Mouse (Mus musculus) liver, embryonic 11.5 days (tissue): ENCODE results near the gene Tuba3a. TPM values are rescaled to one million over a fixed set of nuclear protein-coding genes. Genes with fewer than 3 reads are reported as not detected.
"Not testable (repeated sequence)": the region's sequence is repeated elsewhere in the genome, so short reads cannot be mapped to it uniquely, and the experiment has no call there.

ENCODE experiments used
- ATAC-seq: fragments of 200-750 bp; cut with Nextera tagmentation; replicated peaks from 2 replicates; pipeline ENCODE4 v1.8.0; 2017; ENCODE audit warnings: moderate number of reproducible peaks, mild to moderate bottlenecking, moderate TSS enrichment, moderate library complexity; ENCODE audit not compliant: low FRiP score
- DNase-seq: peaks from one replicate; pipeline ENCODE4 v3.0.0-alpha.2; 2017; ENCODE audit warnings: low spot score
- H3K27ac ChIP-seq: fragments of 300-500 bp; sonication (generic); 2 replicates; pipeline ENCODE4 v1.5.1; 2014; ENCODE audit warnings: mild to moderate bottlenecking, low read depth, low read length, control low read depth
- H3K27me3 ChIP-seq: fragments of 300-500 bp; sonication (generic); replicated peaks from 2 replicates; pipeline ENCODE4 v1.6.1; 2014; ENCODE audit warnings: low read length, mixed read lengths; ENCODE audit not compliant: control insufficient read depth, insufficient read depth
- H3K36me3 ChIP-seq: fragments of 300-500 bp; sonication (generic); 2 replicates; pipeline ENCODE4 v1.6.1; 2014; ENCODE audit warnings: mild to moderate bottlenecking, low read length, moderate library complexity, mixed read lengths; ENCODE audit not compliant: control insufficient read depth, insufficient read depth
- H3K4me1 ChIP-seq: fragments of 300-500 bp; sonication (generic); replicated peaks from 2 replicates; pipeline ENCODE4 v1.6.1; 2014; ENCODE audit warnings: low read length, mixed read lengths; ENCODE audit not compliant: control insufficient read depth, insufficient read depth
- H3K4me2 ChIP-seq: fragments of 300-500 bp; sonication (generic); 2 replicates; pipeline ENCODE4 v1.6.1; 2014; ENCODE audit warnings: mild to moderate bottlenecking, control low read depth, moderate library complexity
- H3K4me3 ChIP-seq: fragments of 300-500 bp; sonication (generic); 2 replicates; pipeline ENCODE4 v1.5.1; 2014; ENCODE audit warnings: low read depth, low read length, control low read depth
- H3K9ac ChIP-seq: fragments of 300-500 bp; sonication (generic); 2 replicates; pipeline ENCODE4 v1.6.1; 2014; ENCODE audit warnings: low read depth, low read length, control low read depth
- H3K9me3 ChIP-seq: fragments of 300-500 bp; sonication (generic); 2 replicates; pipeline ENCODE4 v1.6.1; 2016; ENCODE audit warnings: low read length, inconsistent platforms, mixed read lengths; ENCODE audit not compliant: control insufficient read depth
- WGBS: fragments of 180-500 bp; shearing (Covaris S2); extraction: QIAGEN DNeasy Blood & Tissue Kit; methylation state at CpG from one replicate; pipeline ENCODE4 v1.1.7; 2014; 5-methylcytosine and 5-hydroxymethylcytosine counted together
- polyA plus RNA-seq: library from polyadenylated mRNA; unstranded; fragments of >200 nt; fragmentation: Nextera tagmentation; extraction: Ambion mirVana; gene quantifications from 2 replicates; pipeline ENCODE4 v1.2.1, GENCODE M21; 2014

Tuba3a gene
- polyA plus RNA-seq, 1 experiment from 2014 or later, result not detected

DNA sequence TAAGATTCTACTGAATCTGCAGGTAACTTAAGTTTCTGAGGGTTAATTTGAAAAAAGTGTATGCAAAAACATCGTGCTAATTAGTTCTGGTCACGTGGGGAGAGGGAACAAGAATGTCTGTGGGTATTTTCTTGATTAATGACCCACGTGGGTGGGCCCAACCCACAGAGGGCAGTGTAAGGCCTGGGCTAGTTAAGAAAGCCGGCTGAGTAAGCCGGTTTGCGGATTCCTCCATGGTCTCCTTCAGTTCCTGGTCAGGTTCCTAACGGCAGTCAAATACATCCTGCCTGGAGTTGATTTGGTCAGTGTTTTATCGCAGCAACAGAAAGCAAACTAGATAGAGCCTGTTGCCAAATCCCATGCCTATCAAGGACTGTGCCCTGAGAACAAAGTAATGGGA, 1.6 kb downstream of the Tuba3a start:
- H3K36me3 ChIP-seq, result no peaks in the 10 kb centered on the region
- no peak overlapping the region for H3K27ac ChIP-seq
- no peak for DNase-seq
- H3K4me3 ChIP-seq, result no peak overlapping the region
- H3K9ac ChIP-seq, result no peak overlapping the region
- no peaks in the 10 kb centered on the region for H3K4me1 ChIP-seq
- H3K9me3 ChIP-seq, result no peaks in the 10 kb centered on the region
- 52% methylated on average over 8 of the region's 8 CpGs for WGBS
- H3K27me3 ChIP-seq, result no peaks in the 10 kb centered on the region
- no peak overlapping the region for H3K4me2 ChIP-seq
- ATAC-seq, result no peak

DNA sequence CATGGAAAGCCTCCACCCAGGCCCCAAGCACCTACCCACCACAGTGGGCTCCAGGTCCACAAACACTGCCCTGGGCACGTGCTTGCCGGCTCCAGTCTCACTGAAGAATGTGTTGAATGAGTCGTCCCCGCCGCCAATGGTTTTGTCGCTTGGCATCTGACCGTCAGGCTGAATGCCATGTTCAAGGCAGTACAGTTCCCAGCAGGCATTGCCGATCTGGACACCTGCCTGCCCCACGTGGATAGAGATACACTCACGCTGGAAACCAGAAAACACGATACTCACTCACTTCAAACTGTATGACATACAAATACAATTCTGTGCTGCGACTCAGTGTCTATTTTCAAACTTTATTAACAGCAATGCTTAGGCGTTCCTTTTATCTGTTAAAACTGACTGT, 3.1 kb downstream of the Tuba3a start:
- H3K4me3 ChIP-seq, DNase-seq, ATAC-seq, H3K9ac ChIP-seq, H3K27ac ChIP-seq, H3K9me3 ChIP-seq, H3K36me3 ChIP-seq, H3K4me1 ChIP-seq, H3K4me2 ChIP-seq, H3K27me3 ChIP-seq: not testable (repeated sequence)
- WGBS, result 91% methylated on average over 13 of the region's 13 CpGs

DNA sequence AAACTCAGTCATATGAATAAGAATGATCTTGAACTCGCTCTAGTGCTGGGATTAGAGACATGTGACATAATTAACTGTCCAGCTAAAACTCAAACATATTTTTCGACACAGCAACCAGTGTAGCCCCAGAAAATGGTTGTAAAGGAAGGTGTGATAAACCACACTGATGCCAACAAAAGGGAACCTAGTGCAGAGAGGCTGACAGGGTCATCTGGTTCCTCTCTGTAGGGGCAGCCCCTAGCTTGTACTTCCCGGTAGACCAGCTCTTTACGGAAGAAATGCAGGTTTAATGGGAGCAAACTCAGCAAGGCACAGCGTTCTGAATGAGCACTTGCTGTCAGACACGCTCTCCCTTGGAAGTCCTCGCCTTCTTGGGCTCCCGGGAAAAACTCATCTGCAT, 6.1 kb downstream of the Tuba3a start:
- Histone ChIP-seq H3K27me3 (no peaks in the 10 kb centered on the region), H3K4me1 (no peaks in the 10 kb centered on the region), H3K9me3 (no peaks in the 10 kb centered on the region), H3K27ac (no peak overlapping the region), H3K36me3 (no peaks in the 10 kb centered on the region), H3K9ac (no peak overlapping the region), H3K4me3 (no peak overlapping the region), H3K4me2 (no peak overlapping the region)
- ATAC-seq, result no peak
- WGBS, result 57% methylated on average over 8 of the region's 8 CpGs
- DNase-seq, result no peak

DNA sequence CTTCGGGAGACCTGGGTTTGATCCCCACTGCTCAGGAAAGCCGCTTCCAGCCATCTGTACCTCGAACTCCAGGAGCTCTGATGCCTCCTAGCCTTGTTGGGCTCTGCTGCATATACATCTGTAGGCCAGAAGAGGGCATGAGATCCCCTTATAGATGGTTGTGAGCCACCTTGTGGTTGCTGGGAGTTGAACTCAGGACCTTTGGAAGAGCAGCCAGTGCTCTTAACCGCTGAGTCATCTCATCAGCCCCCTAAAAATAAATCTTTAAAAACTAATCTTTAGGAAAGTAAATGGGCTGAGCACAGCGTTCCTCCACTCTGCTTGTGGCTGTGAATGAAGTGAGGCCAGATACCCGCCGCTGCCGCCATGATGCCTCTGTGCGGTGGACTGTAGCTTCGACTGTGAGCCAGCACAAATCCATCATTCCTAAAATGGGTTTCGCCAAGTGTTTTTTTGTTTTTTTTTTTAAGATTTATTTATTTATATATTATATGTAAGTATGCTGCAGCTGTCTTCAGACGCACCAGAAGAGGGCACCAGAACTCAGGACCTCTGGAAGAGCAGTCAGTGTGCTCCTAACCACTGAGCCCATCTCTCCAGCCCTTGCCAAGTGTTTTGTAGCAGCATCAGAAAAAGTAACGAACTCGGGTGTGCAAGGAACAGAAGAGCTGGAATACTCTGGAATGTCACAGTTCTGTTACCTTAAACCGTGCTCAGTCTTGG, 10.8 kb downstream of the Tuba3a start:
- no peak for ATAC-seq
- DNase-seq, result no peak

DNA sequence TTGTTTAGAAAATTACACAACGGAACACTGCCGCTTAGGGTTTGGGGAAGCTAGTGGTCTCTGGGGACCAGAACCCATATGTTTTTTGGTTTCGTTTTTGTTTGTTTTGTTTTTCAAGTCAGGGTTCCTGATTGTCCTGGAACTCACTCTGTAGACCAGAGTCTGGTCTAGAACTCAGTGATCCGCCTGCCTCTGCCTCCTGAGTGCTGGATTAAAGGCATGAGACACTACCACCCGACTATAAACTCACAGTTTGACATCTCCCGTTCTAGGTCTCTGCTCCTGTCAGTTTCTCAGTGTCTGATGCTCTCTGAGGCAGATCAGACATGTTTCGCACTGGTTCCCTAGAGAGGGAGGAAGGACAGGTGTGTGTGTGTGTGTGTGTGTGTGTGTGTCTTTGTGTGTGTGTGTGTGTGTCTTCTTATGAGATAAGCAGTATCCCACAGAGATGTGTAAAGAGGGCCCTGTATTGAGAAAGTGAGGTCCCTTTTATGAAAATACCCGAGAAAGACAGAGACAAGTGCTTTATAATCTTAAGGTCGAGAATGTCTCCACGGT, 13.5 kb downstream of the Tuba3a start:
- ATAC-seq (no peak), DNase-seq (no peak)
- Histone ChIP-seq H3K4me2 (peak overlapping the region; percentile 41), H3K4me1 (peaks cover 3% of the 10 kb centered on the region), H3K27me3 (no peaks in the 10 kb centered on the region), H3K9me3 (no peaks in the 10 kb centered on the region), H3K9ac (no peak overlapping the region; the same call in 1 of the 2 replicates), H3K27ac (no peak overlapping the region), H3K36me3 (no peaks in the 10 kb centered on the region), H3K4me3 (no peak overlapping the region)
- WGBS, result 73% methylated on average over 10 of the region's 10 CpGs

More for the DNA sequence above, 10.8 kb downstream of the Tuba3a start:
- H3K4me1 ChIP-seq, result peaks cover 3% of the 10 kb centered on the region
- no peaks in the 10 kb centered on the region for H3K27me3 ChIP-seq
- 54% methylated on average over 15 of the region's 15 CpGs for WGBS
- no peak overlapping the region for H3K27ac ChIP-seq
- no peak overlapping the region for H3K9ac ChIP-seq
- H3K4me3 ChIP-seq, result no peak overlapping the region
- no peak overlapping the region for H3K4me2 ChIP-seq
- H3K9me3 ChIP-seq, result no peaks in the 10 kb centered on the region
- no peaks in the 10 kb centered on the region for H3K36me3 ChIP-seq

DNA sequence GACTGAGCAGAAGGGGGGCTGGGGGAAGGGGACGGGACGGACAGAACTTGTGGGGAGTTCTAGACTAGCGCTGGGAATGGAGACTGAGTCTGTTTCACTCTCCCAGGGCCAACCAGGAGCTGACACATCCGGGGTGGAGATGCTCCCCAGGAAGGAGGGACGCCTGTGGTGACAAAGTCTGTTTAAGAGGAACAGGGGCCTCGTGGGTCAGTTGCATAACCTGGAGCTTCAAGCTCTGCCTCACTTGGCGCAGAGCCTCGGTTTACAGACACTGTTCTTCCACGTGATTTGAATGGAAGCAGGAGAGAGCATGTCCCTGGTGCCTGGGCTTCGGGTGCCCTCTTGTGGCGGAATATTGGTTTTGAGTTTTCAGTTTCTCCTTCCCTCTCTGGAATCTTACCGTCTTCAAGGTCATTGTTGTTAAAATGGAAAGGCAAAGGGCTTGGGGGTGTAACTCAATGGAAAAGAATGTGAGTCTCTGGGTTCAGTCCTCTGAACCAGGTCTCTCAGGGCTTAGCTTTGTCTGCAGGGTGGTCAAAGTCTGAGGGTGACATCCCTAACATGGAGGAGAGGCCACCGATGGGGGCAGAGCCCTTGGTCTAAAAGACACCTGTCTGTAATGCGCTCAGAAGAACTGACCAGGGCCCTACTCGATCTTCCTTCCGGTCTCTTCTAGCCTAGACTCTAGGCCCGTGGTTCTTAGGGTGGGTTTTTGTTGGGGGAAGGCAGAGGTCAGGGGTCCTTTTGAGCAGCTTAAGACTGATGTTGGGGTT, 14.2 kb downstream of the Tuba3a start:
- WGBS, result 17% methylated on average over 17 of the region's 17 CpGs
- ATAC-seq, result peak; percentile 76
- peaks cover 3% of the 10 kb centered on the region for H3K4me1 ChIP-seq
- no peaks in the 10 kb centered on the region for H3K36me3 ChIP-seq
- no peak overlapping the region for H3K4me3 ChIP-seq
- no peaks in the 10 kb centered on the region for H3K9me3 ChIP-seq
- peak; percentile 79 for DNase-seq
- peak overlapping the region; percentile 15 for H3K9ac ChIP-seq
- H3K27ac ChIP-seq, result no peak overlapping the region
- H3K27me3 ChIP-seq, result no peaks in the 10 kb centered on the region
- H3K4me2 ChIP-seq, result peak overlapping the region; percentile 41

DNA sequence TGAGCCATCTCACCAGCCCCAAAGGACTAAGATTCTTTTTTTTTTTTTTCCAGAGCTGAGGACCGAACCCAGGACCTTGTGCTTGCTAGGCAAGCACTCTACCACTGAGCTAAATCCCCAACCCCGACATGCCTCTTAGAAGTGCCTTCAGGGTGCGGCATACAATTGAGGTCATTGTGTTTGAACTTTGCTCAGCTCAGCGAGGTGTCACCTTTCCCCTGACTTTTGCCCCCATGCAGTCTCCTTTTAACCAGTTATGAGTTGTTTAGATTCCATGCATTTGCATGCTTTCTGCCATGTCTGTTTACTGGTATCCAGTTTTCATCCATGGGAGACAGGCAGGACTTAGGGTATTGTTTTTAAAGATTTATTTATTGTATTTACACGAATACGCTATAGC, 17.0 kb downstream of the Tuba3a start:
- Histone ChIP-seq H3K4me2 (no peak overlapping the region), H3K4me3 (no peak overlapping the region), H3K27me3 (no peaks in the 10 kb centered on the region), H3K4me1 (peaks cover 3% of the 10 kb centered on the region), H3K27ac (no peak overlapping the region), H3K9ac (no peak overlapping the region), H3K9me3 (no peaks in the 10 kb centered on the region), H3K36me3 (no peaks in the 10 kb centered on the region)
- DNase-seq (no peak), ATAC-seq (no peak)
- 65% methylated on average over 6 of the region's 6 CpGs for WGBS

DNA sequence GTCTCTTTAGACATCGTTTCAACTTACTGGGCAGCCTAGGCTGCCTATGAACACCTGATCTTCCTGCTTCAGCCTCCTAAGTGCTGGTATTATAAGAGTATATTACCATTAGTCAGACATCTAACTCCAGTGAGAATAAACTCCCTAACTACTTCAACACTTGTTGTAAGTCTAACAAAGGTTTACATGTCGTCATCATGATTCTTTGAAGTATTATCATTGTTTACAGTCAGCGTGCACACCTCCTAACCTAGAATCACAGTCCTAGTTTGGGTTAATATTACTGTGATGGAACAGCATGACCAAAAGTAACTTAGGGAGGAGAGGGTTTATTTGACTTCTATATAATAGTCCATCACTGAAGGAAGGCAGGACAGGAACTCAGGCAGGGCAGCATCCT, 18.4 kb downstream of the Tuba3a start:
- H3K27me3 ChIP-seq, result no peaks in the 10 kb centered on the region
- no peak overlapping the region for H3K4me3 ChIP-seq
- ATAC-seq, result no peak
- no peak overlapping the region for H3K9ac ChIP-seq
- 74% methylated on average over 3 of the region's 3 CpGs for WGBS
- no peaks in the 10 kb centered on the region for H3K36me3 ChIP-seq
- no peak for DNase-seq
- H3K9me3 ChIP-seq, result no peaks in the 10 kb centered on the region
- no peak overlapping the region for H3K27ac ChIP-seq
- H3K4me1 ChIP-seq, result peaks cover 3% of the 10 kb centered on the region
- no peak overlapping the region for H3K4me2 ChIP-seq
